Mouse (Mus musculus): Measurements from ENCODE around the gene Galk1.

DNA sequence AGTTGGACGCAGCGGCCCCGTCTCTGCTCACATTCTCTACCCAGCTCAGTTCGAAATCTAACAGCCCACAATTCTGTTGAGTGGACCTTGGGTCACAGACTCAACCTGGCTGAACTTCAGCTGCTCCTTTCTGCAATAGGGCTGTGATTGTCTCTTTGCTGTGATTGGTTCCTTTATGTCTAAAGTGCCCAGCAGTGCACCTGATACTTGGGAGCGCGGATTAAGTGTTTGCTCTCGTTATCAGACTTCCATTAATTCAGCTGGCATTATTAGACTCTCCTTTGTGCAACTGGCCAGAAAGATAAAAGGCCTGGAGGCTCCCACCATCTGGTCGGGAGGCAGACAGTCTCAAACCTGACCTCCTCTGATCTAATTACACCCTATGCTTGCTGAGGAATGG, 2.3 kb upstream of the Galk1 start:
- TF ChIP-seq CTCF (IDR thresholded peaks at IDR 0.05) = no peak
- TF ChIP-seq EP300 (IDR thresholded peaks at IDR 0.05; ENCODE audit: insufficient read depth, low read depth, low read length) = no peak
- no peak for TF ChIP-seq POLR2A (IDR thresholded peaks at IDR 0.05; ENCODE audit: insufficient read depth, low read depth, low read length)
